Mouse (Mus musculus) liver, embryonic 13.5 days (tissue): Measurements from ENCODE around the gene Methig1. TPM values are rescaled to one million over a fixed set of nuclear protein-coding genes. Genes with fewer than 3 reads are reported as not detected.

ENCODE experiments used
- ATAC-seq: fragments of 200-750 bp; cut with Nextera tagmentation; 2 replicates; pipeline ENCODE4 v1.8.0; 2017; ENCODE audit warnings: low read depth, mild to moderate bottlenecking, moderate number of reproducible peaks, moderate library complexity
- DNase-seq: peaks from one replicate; pipeline ENCODE4 v3.0.0; 2022
- H3K27ac ChIP-seq: fragments of 300-500 bp; sonication (generic); 2 replicates; pipeline ENCODE4 v1.5.1; 2015; ENCODE audit warnings: moderate library complexity, mild to moderate bottlenecking, inconsistent platforms
- H3K27me3 ChIP-seq: fragments of 300-500 bp; sonication (generic); 2 replicates; pipeline ENCODE4 v1.6.1; 2015; ENCODE audit warnings: mild to moderate bottlenecking, inconsistent platforms
- H3K36me3 ChIP-seq: fragments of 300-500 bp; sonication (generic); 2 replicates; pipeline ENCODE4 v1.6.1; 2015; ENCODE audit warnings: mild to moderate bottlenecking, inconsistent platforms
- H3K4me1 ChIP-seq: fragments of 300-500 bp; sonication (generic); replicated peaks from 2 replicates; pipeline ENCODE4 v1.6.1; 2015; ENCODE audit warnings: inconsistent platforms
- H3K4me2 ChIP-seq: fragments of 300-500 bp; sonication (generic); 2 replicates; pipeline ENCODE4 v1.6.1; 2015; ENCODE audit warnings: inconsistent platforms, mild to moderate bottlenecking, moderate library complexity
- H3K4me3 ChIP-seq: fragments of 300-500 bp; sonication (generic); replicated peaks from 2 replicates; pipeline ENCODE4 v1.5.1; 2015; ENCODE audit warnings: mild to moderate bottlenecking, inconsistent platforms
- H3K9ac ChIP-seq: fragments of 300-500 bp; sonication (generic); 2 replicates; pipeline ENCODE4 v1.6.1; 2015; ENCODE audit warnings: mild to moderate bottlenecking, inconsistent platforms
- H3K9me3 ChIP-seq: fragments of 300-500 bp; sonication (generic); replicated peaks from 2 replicates; pipeline ENCODE4 v1.6.1; 2016; ENCODE audit warnings: inconsistent platforms
- WGBS: fragments of 180-500 bp; shearing (Covaris S2); methylation state at CpG from one replicate; pipeline ENCODE4 v1.1.7; 2015; ENCODE audit not compliant: insufficient replicate concordance; 5-methylcytosine and 5-hydroxymethylcytosine counted together
- polyA plus RNA-seq: library from polyadenylated mRNA; unstranded; fragments of >200 nt; fragmentation: Nextera tagmentation; extraction: Ambion mirVana; gene quantifications from 2 replicates; pipeline ENCODE4 v1.2.1, GENCODE M21; 2015

The Methig1 gene
- polyA plus RNA-seq, 1 experiment from 2014 or later: not detected

DNA sequence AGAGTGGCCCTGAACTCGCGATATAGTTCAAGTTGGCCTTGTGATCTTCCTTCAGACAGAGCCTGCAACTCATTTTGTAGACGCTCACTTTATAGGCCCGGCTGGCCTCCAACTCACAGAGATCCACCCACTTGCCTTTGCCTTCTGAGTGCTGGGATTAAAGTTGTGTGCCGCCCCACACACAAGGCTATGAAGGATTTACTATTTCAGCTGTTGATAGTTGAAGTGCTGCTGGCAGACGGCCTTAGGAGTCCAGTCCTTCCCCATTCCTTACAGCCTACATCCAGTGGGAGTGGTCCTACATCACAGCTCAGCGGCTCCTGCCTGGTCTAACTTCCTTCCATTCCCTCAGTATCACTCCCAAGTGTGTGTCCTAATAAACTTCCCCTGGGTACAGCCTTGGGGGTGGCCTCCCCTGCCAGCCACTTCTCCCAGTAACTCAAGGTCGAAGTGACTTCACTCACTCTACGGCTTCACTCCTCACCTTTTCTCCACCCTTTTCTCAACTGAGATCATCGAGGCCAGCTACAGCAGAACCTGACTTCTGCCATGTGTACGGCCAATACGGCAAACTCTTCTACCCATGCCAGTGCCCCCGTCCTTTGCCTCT lies 75.5 kb downstream of the Methig1 start:
- no peak overlapping the region for H3K27ac ChIP-seq
- H3K4me1 ChIP-seq: peaks cover 24% of the 10 kb centered on the region
- peaks cover 41% of the 10 kb centered on the region for H3K27me3 ChIP-seq
- no peaks in the 10 kb centered on the region for H3K9me3 ChIP-seq
- no peak overlapping the region for H3K4me3 ChIP-seq
- no peaks in the 10 kb centered on the region for H3K36me3 ChIP-seq
- DNase-seq: no peak
- WGBS: 74% methylated on average over 13 of the region's 13 CpGs
- no peak overlapping the region for H3K4me2 ChIP-seq
- no peak overlapping the region for H3K9ac ChIP-seq
- ATAC-seq: no peak

DNA sequence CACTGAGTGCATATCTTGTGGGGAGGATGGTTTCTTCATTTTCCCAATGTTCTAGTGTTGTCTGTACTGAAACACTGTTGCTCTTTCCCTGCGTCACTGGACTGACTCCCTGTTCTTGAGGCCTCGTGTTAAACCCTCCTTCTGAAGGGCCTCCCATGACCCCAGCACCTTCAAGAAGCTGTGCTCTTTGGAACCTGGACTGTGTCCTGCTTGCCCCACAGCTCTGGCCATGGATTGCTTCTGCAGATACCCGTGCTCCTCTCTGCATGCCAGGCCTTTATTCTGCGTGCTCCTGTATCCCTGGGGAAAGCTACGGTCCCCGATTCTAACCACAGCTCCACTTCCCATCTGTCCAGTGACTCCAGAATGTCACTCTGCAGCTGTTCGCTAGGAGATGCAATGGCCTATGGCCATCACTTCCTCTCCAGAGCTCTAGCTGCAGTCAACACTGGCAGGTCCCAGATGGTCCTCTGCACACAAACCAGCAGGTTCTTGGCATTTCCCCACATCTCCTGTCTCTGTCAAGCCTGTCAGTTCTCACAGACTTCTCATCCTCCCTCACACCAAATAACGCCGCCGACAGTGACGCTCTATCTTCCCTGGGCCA lies 77.1 kb downstream of the Methig1 start:
- ATAC-seq (no peak), DNase-seq (no peak)
- Histone ChIP-seq H3K4me2 (no peak overlapping the region), H3K9ac (no peak overlapping the region), H3K27ac (no peak overlapping the region), H3K9me3 (no peaks in the 10 kb centered on the region), H3K27me3 (peaks cover 27% of the 10 kb centered on the region), H3K4me1 (peaks cover 22% of the 10 kb centered on the region), H3K36me3 (no peaks in the 10 kb centered on the region), H3K4me3 (no peak overlapping the region)
- 67% methylated on average over 11 of the region's 11 CpGs for WGBS

GRCm38 (mm10) chr15:100433234-100433633 lies 80.3 kb downstream of the Methig1 start:
- H3K4me3 ChIP-seq: no peak overlapping the region
- DNase-seq (peak; percentile 59), ATAC-seq (peak; percentile 85)
- H3K9ac ChIP-seq: peak overlapping the region; percentile 50
- peaks cover 25% of the 10 kb centered on the region for H3K4me1 ChIP-seq
- H3K36me3 ChIP-seq: no peaks in the 10 kb centered on the region
- 0 out of 2 replicates have a peak, but pooled peaks cover 3% of the 10 kb centered on the region for H3K27me3 ChIP-seq
- WGBS: 19% methylated on average over 4 of the region's 4 CpGs
- peak overlapping the region; percentile 19; the same call in 1 of the 2 replicates for H3K4me2 ChIP-seq
- no peaks in the 10 kb centered on the region for H3K9me3 ChIP-seq
- peak overlapping the region; percentile 64 for H3K27ac ChIP-seq

Other genes starting within 250 kb of the Methig1 start
- gene Atf1, start 125.3 kb upstream of the Methig1 start, polyA plus RNA-seq: 46.5 and 51.3 TPM in 2 replicates
- gene Tmprss12, start 72.3 kb upstream of the Methig1 start, polyA plus RNA-seq: not detected in 2 replicates
- 6.6 and 7.7 TPM in 2 replicates for gene Mettl7a1, start 49.0 kb upstream of the Methig1 start, polyA plus RNA-seq
- gene Mettl7a3, start 18.2 kb upstream of the Methig1 start, polyA plus RNA-seq: not detected in 2 replicates
- gene Mettl7a2, start 51 bp downstream of the Methig1 start, polyA plus RNA-seq: not detected in 2 replicates
- gene Higd1c, start 11.4 kb downstream of the Methig1 start, polyA plus RNA-seq: not detected in 2 replicates
- not detected in 2 replicates for gene Gm5475, start 69.0 kb downstream of the Methig1 start, polyA plus RNA-seq
- 46.8 and 57.1 TPM in 2 replicates for gene Slc11a2, start 71.9 kb downstream of the Methig1 start, polyA plus RNA-seq
- gene Letmd1, start 115.9 kb downstream of the Methig1 start, polyA plus RNA-seq: 14.4 and 15.0 TPM in 2 replicates
- 1.1 and 1.3 TPM in 2 replicates for gene Csrnp2, start 142.3 kb downstream of the Methig1 start, polyA plus RNA-seq
- 4.4 and 4.6 TPM in 2 replicates for gene Tfcp2, start 198.9 kb downstream of the Methig1 start, polyA plus RNA-seq
- 0.10 and 0.23 TPM in 2 replicates for gene Pou6f1, start 246.8 kb downstream of the Methig1 start, polyA plus RNA-seq